Mouse (Mus musculus) urinary bladder, postnatal 4 days (tissue): Measurements from ENCODE around the gene Zfp784.
"Not testable (repeated sequence)": the region's sequence is repeated elsewhere in the genome, so short reads cannot be mapped to it uniquely, and the experiment has no call there.

Source experiments
- DNase-seq, 2 experiments: peaks; one replicate each; pipeline ENCODE4 v3.0.0; 2021 to 2022; ENCODE audit warnings: low spot score in 2 of 2

Zfp784 gene

GRCm38 (mm10) chr7:5038109-5038732 is at the start of gene Zfp784:
Gene Zfp784, minus strand, starts transcription at chr7:5038446.
- peak; percentile 93 to 94 for DNase-seq

DNA sequence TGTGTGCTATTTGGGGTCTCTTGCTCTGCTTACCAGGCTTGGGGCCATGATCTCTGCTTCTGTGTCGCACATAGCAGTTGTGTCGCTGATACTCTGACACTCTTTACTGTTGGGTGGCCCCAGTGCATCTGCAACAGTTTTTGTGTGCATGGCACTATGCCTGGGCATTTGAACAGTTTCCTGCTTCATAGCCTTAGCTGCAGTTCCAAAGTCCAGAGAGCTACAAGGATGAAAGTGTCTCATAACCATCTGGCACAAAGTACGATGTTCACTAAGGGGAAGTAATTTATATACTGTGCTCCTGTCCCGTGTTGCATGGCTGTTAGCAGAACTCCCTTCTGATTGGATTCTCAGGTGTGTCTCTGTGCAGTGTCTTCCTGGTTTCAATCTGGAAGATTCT is 49.6 kb upstream of the Zfp784 start:
- DNase-seq = no peak

GRCm38 (mm10) chr7:5086921-5087440 is 48.7 kb upstream of the Zfp784 start:
- no peak for DNase-seq

GRCm38 (mm10) chr7:5085512-5085911 is 47.3 kb upstream of the Zfp784 start:
- DNase-seq = no peak

DNA sequence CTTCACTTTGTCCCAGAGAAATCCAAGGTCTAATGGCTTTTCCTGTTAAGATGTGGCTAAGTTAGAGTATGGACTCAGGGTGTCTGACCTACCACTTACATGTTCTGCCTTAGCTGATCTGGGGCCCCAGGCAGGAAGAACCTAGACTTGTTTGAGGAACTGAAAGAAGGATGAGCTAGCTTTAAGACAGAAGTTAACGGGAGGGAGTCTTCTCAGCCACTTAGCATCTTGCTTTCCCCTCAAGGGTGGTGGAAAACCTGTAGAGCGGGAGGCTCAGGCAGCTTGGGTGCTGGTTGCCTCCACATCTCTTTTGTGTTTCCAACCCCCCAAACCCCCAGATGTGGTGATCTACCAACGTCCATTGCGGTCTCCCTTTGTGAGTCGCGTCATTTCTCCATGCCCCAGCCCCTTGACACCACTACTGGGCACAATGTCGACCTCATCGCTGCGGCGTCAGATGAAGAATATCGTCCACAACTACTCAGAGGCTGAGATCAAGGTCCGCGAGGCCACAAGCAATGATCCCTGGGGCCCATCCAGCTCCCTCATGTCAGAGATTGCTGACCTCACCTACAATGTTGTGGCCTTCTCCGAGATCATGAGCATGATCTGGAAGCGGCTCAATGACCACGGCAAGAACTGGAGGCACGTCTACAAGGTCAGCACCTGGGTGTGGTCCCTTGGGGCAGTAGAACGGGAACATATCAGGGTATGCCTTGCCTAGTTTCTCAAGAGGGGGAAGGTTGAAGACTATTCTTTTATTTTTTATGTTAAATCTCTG is 45.3 kb upstream of the Zfp784 start:
- no peak for DNase-seq

- no peak for DNase-seq
Observed at GRCm38 (mm10) chr7:5081939-5082338, 43.7 kb upstream of the Zfp784 start.

DNA sequence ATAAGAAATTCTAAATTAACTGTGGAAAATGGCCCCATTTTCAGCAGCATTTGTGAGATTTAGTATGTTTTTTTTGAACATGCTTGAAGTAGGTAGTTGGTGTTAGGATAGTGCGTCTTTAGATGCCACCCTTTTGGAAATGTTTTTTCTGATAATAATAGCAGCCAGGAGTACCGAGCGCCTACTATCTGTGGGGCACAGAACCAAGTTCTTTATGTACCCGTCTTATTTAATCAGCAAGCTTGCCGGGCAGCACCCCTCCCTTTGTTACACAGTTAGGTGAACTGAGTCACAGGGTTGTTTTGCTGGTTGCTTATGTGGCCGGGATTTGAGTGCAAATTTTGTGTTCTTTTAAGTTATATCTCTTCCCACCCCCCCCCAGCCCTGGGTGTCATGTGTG is 43.0 kb upstream of the Zfp784 start:
- DNase-seq = no peak

DNA sequence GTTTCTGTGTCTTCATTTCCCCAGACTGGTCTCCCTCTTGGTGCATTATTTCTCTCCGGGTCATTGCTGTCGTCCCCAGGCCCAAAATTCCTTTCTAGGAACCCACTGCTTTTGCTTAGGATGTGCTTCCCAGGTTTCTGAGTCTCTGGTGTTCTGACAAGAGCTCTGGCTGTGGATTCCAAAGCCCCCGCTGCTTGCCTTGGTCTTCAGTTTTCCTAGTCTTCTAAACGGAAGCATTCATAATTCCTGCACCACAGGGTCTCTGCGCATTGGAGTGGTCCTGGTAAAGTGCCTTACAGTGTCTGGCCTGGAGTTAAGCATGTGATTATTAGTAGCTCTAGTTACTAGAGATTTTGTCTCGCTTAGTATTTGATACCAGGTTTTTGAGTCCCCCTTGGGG is 42.6 kb upstream of the Zfp784 start:
- DNase-seq = no peak

DNA sequence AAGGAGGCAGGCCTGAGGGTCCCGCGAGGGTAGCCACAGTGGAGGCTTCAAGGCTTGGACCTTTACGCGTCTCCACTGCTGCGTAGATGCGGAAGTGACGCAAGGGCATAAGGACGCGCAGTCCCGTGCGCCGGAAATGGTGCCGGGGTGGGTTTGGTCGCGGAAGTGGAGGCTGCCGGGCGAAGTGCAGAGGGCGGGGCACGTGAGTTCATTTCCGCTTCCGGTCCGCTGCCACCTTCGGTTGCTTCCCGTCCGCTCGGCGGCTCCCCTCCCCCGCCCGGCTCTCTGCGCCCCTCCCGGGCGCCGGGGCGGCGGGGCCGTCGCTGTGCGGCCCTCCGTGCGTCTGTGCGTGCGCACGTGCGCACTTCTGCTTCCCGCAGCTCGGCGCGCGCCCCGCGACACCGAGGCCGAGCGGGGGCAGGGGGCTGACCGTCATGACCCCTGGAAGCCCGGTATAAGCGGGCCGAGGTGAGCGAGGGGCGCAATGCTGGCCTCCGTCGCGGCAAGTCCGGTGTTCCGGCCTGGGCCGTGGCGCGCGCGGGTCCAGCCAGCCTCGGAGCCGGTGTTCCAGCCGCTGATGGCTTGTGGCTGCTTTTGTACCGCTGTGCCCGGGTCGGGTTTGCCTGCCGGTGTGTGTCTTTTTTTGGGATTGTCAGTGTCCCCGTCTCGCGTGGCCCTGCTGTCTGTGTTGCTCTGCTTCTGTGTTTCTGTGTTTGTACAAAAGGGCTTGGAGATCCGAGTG is 41.9 kb upstream of the Zfp784 start, which contains the start of gene Epn1:
Gene Epn1, plus strand, starts transcription at position 226 of the 742 bp plus-strand sequence.
- DNase-seq = peak; percentile 94 to 96

DNA sequence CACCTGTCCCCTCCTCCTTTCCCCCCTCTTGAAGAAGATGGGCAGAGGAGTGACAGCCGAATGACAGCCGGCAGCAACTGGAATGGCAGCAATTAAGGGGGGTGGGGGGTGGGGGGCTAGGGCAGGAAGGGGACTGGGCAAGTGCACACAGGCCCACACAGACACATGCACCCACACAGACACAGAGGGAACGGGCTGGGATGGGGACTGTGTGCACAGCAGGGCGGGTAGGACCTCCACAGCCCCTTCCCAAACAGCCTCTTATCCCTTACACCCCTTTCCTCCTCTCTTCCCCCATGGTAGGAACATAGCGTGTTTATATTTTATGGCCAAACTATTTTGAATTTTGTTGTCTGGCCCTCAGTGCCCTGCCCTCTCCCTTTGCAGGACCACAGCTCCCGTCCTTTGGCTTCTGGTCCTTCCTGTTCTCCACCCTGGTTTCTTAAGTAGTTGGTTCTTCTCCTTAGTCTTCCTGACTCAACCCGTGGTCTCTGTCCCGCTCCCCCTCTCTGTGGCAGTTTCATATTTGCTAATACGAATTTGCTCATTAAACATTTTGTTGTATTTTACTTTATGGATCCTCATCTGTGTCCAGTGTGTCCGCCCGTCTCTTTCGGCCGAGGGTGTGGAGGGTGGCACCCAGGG is 41.2 kb upstream of the Zfp784 start:
- DNase-seq = not testable (repeated sequence)

DNA sequence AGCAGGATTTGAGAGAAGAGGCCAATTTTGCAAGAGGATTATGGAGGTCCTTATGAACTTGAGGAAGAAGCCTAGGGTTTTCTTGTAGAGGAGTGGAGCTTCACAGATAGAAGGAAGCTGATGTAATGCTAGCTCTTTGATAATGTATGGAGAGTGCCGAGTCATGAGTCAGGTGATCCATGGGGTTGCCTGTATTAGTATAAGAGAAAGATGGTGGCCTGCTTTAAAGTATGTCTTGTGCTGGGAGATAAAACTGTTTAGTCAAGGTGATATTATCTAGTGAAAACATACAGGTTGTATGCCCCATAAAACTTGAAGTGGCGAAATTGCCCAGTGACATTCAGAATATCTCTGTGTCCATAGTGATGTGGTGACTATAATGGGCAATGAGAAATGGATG is 38.7 kb upstream of the Zfp784 start:
- DNase-seq = no peak

GRCm38 (mm10) chr7:5074984-5075383 is 36.7 kb upstream of the Zfp784 start:
- DNase-seq = no peak

DNA sequence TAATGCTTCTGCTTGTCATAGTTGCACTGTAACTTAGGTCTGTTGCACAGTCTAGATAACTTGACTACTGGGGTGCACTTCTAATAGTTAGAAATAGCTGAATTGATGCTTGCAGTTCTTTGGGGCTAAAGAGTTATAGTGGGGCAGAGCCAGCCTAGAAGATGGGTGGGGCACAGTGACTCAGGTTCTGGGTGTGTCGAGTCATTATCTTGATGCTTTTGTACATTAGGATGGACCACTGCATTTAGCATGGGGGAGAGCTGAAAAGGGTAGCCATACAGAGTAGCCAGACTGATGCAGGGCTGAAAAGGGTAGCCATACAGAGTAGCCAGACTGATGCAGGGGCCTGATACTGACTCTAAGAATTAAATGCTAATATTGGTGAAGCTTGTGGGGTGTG is 35.3 kb upstream of the Zfp784 start:
- no peak for DNase-seq

- DNase-seq = no peak
Observed at GRCm38 (mm10) chr7:5064886-5065285, 26.6 kb upstream of the Zfp784 start.

DNA sequence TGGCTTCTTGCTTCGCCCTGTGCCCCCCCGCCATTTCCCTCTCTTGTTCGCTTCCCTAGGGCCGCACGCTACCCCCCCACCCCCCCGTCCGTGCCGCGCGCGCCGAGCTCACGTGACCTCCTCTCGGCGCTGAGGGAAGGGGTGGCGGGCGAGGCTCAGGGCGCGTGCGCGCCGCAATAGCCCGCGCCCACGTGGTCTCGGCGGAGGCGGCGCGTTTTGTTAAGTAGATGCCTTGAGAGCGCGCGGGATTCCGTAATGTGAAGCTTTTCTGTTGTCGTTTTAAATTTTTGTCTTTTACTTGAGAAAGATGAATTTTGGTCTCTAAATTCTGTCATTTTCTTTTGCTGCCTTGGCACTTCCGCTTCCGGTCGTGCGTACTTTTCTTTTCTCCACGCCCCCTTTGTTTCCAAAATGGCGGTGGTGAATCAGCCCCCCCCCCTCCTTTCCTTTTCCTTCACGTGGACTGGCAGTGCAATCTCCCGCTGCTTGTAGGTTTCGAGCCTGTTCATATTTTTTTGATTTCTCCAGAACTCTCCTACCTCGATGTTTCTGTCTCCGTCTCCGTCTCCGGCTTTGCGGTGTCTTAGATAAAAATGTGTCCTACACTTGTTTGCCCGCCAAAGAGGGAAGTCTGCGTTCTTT is 24.2 kb upstream of the Zfp784 start:
- DNase-seq = no peak

- peak; percentile 94 to 95 for DNase-seq
Observed at GRCm38 (mm10) chr7:5061774-5062359, 23.6 kb upstream of the Zfp784 start, which contains the start of gene U2af2. Gene U2af2, plus strand, starts transcription at chr7:5062143.

GRCm38 (mm10) chr7:5060944-5061773 is 22.9 kb upstream of the Zfp784 start:
- peak; percentile 97 to 99 for DNase-seq

GRCm38 (mm10) chr7:5060239-5060731 is 22.0 kb upstream of the Zfp784 start:
- DNase-seq = peak; percentile 74 to 85

DNA sequence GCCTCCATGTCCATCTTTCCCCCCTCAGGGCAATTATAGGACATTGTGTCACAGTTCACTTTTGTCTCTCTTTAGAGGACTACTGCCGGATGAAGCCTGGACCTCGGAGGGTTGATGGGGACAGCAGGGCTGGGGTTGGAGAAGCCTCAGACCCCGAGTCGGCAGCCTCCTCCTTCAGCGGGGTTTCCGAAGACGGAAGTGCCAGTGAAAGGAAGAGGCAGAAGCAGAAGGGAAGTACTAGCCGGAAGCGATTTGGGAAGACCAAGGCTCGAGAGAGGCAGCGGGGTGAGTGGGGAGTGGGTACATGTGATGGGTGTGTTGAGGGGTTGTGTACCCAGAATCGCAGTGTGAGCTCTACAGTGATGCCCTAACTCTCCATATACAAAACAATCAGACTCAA is 21.2 kb upstream of the Zfp784 start:
- no peak for DNase-seq

DNA sequence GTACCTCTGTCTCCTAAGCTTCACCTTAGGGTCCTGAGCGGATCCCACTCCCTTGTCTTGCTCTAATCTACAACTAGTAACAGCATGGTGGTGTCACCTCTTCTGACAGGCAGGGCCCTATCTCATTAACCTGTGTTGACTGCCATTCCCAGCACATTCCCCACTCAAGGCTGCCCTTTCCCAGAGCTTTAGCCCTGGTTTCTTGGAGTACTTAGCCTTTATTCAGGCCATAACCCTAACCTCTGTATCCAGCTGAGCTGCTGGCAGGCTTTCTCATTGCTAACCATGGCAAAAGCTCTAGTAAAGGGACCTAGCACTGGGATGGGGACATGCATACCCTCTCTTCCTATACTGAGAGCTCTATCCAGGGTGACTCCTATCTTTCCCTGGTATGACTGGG is 20.4 kb upstream of the Zfp784 start:
- DNase-seq = no peak
